In the genomic region with DNA sequence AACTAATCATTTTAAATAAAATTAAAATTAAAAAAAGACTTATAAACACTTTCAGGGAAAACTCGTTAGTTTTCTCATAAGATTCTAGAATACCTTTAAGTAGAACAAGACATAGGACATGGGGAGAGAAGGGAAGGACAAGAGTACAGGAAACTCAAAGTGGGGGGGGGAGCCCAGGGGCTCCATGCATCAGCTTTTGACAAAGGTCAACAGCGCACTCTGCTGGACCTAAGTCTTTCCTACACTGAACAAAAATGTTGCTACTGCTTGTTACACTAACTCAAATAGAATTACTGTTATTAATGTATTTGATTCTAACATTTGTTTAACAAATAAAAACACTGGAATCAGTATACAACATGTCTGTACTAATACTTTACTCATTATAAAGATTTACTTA, we compare ENCODE assay signal across 8 mouse cellular contexts. TPM values are rescaled to one million over a fixed set of nuclear protein-coding genes. Genes with fewer than 3 reads are reported as not detected.
DNase-seq lines count a peak whose midpoint lies in the region; ATAC-seq and TF ChIP-seq lines count a peak whose summit lies in the region.

No protein-coding gene starts in this region.

- H3K9ac ChIP-seq in neural tube, embryonic 11.5 days (ENCODE audit: low read length) = no peak overlapping the region

- no peaks in the 10 kb centered on the region for H3K36me3 ChIP-seq in neural tube, embryonic 11.5 days (ENCODE audit: control insufficient read depth, insufficient read depth, low read length)
- H3K36me3 ChIP-seq in thymus, adult 2 months (ENCODE audit: control insufficient read depth, insufficient read depth, low read length) = peaks cover 7% of the 10 kb centered on the region; the same call in 1 of the 2 replicates

- no peak overlapping the region for H3K4me3 ChIP-seq in gastrocnemius, adult 2 months
- no peak overlapping the region for H3K4me3 ChIP-seq in neural tube, embryonic 11.5 days (ENCODE audit: low read depth, low read length)
- H3K4me3 ChIP-seq in thymus, adult 2 months (ENCODE audit: control insufficient read depth, insufficient read depth, low read length) = no peak overlapping the region

- H3K4me1 ChIP-seq in neural tube, embryonic 11.5 days (ENCODE audit: control insufficient read depth, insufficient read depth, low read length) = no peaks in the 10 kb centered on the region
- no peaks in the 10 kb centered on the region for H3K4me1 ChIP-seq in thymus, adult 2 months (replicated peaks; ENCODE audit: control insufficient read depth, insufficient read depth, low read length)

- WGBS in neural tube, embryonic 11.5 days = 65% methylated on average over 2 of the region's 2 CpGs
- WGBS in thymus, adult 2 months = 90% methylated on average over 2 of the region's 2 CpGs

- H3K4me2 ChIP-seq in neural tube, embryonic 11.5 days (ENCODE audit: low read depth) = no peak overlapping the region

- no peak for ATAC-seq in neural tube, embryonic 11.5 days (ENCODE audit: insufficient read depth, low FRiP score, low TSS enrichment)

- TF ChIP-seq POLR2A in thymus, adult 2 months (IDR thresholded peaks at IDR 0.05; ENCODE audit: control insufficient read depth, extremely low read depth, insufficient read depth, low read length, poor library complexity) = no peak

- DNase-seq in cerebellum, adult 8-10 months = peak; percentile 7
- DNase-seq in cerebellum, adult 11-12 months = no peak
- peak; percentile 83 for DNase-seq in CD4-positive, CD25-positive, alpha-beta regulatory T cell, adult 2 months (ENCODE audit: low read depth, low spot score)
- peak; percentile 71 for DNase-seq in brain, adult 2 months (ENCODE audit: low read depth, low spot score)
- peak; percentile 58 for DNase-seq in gastrocnemius, adult 2 months
- peak; percentile 73 to 76 for DNase-seq in layer of hippocampus, postnatal 10 days (ENCODE audit: low spot score in 2 of 2)
- peak; percentile 61 for DNase-seq in neural tube, embryonic 11.5 days (ENCODE audit: low spot score)
- peak; percentile 62 for DNase-seq in thymus, adult 2 months

- no peak overlapping the region for H3K27ac ChIP-seq in gastrocnemius, adult 2 months
- H3K27ac ChIP-seq in neural tube, embryonic 11.5 days (ENCODE audit: low read depth, low read length) = no peak overlapping the region
- no peak overlapping the region for H3K27ac ChIP-seq in thymus, adult 2 months (ENCODE audit: control insufficient read depth, insufficient read depth, low read length)

- peak; percentile 83 for TF ChIP-seq CTCF in gastrocnemius, adult 2 months (IDR thresholded peaks at IDR 0.05)
- no peak for TF ChIP-seq CTCF in thymus, adult 2 months (IDR thresholded peaks at IDR 0.05; ENCODE audit: borderline replicate concordance, control insufficient read depth, extremely low read depth, insufficient read depth, low read length, poor library complexity)

- intact Hi-C loops in gastrocnemius, adult 2 months (cut with DNase I) = loop anchor here (5.0 kb wide), 3 partner anchors 202 to 702 kb away; no protein-coding TSS in a partner anchor

- no peaks in the 10 kb centered on the region for H3K9me3 ChIP-seq in neural tube, embryonic 11.5 days (ENCODE audit: control insufficient read depth, low read length)

- H3K27me3 ChIP-seq in neural tube, embryonic 11.5 days (ENCODE audit: control insufficient read depth, insufficient read depth, low read length) = no peaks in the 10 kb centered on the region
- H3K27me3 ChIP-seq in thymus, adult 2 months (ENCODE audit: control insufficient read depth, insufficient read depth, low read length) = no peaks in the 10 kb centered on the region

RNA-seq across cellular contexts. Expression of a gene that starts 26.8 kb away (rescaled TPM):
- total RNA-seq in gastrocnemius, adult 2 months (2021) = under 1 TPM in 1 of 2 experiments, not detected in 1; 0.03 TPM
- 1 to 10 TPM in 1 of 2 experiments, under 1 TPM in 1; 0.89 to 1.1 TPM for total RNA-seq in layer of hippocampus, postnatal 10 days (2021)
- 9.6 and 10.2 TPM in 2 replicates for polyA plus RNA-seq in neural tube, embryonic 11.5 days (2014; fragmentation: Nextera tagmentation; extraction: Ambion mirVana)
- polyA plus RNA-seq in thymus, adult 2 months (2012; rRNA removed) = 1.9 and 2.8 TPM in 2 replicates
